Mouse (Mus musculus): ENCODE measurements around the gene Lrrc4. TPM values are rescaled to one million over a fixed set of nuclear protein-coding genes. Genes with fewer than 3 reads are reported as not detected.

Gene Lrrc4
- polyA plus RNA-seq, 1 experiment from 2014 or later, result 0.40 TPM

DNA sequence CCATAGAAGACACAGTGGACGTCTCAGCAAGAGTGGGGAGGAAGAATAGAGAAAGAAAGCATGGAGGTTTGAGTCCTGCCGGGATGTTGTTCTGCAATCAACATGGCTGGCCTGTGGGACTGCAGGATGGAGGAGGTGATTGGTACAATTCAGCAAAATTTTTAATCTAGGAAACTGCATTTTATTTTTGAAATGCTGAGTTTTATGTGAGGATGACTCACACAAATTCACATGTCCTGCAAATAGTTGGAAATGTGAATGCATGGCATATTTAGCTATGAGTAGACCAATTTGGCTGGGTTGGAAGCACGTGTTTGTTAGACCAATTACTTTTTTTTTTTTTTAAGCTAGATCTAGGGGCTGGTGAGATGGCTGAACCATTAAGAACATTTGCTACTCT, 134.3 kb downstream of the Lrrc4 start:
- H3K27me3 ChIP-seq (replicated peaks), result no peaks in the 10 kb centered on the region
- 0 out of 2 replicates have a peak, but pooled peaks cover 5% of the 10 kb centered on the region for H3K36me3 ChIP-seq
- no peak overlapping the region for H3K9ac ChIP-seq
- H3K27ac ChIP-seq (replicated peaks), result no peak overlapping the region
- no peak overlapping the region for H3K4me2 ChIP-seq
- no peak overlapping the region for H3K4me3 ChIP-seq
- WGBS, result 83% methylated on average over 3 of the region's 3 CpGs
- ATAC-seq (ENCODE audit: extremely low read depth, insufficient number of reproducible peaks, low FRiP score, low TSS enrichment), result no peak
- H3K4me1 ChIP-seq, result peaks cover 6% of the 10 kb centered on the region; the same call in 1 of the 2 replicates
- H3K9me3 ChIP-seq, result no peaks in the 10 kb centered on the region

DNA sequence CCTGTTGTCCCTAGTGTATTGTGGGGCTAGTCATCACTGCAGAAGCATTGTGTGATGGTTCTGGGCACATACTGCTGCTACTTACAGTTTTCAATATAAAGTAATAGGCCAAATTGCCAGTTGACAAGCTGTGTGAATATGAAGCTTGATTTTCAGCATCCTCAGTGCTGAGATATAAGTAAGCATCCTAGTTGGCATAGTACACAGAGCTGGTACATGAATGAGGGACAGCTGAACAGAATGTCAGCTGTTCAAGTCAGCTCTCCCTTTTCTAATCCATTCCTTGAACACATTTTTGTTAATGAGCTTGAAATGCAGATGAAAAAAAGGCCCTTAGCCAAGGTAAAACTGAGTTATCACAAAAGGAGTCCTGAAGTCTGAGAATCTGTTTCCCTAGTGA, 138.9 kb downstream of the Lrrc4 start:
- H3K4me3 ChIP-seq, result no peak overlapping the region
- H3K27me3 ChIP-seq (replicated peaks), result no peaks in the 10 kb centered on the region
- H3K4me1 ChIP-seq, result no peaks in the 10 kb centered on the region
- no peaks in the 10 kb centered on the region for H3K9me3 ChIP-seq
- no peak overlapping the region for H3K27ac ChIP-seq (replicated peaks)
- ATAC-seq (ENCODE audit: extremely low read depth, insufficient number of reproducible peaks, low FRiP score, low TSS enrichment), result no peak
- H3K36me3 ChIP-seq, result no peaks in the 10 kb centered on the region
- H3K4me2 ChIP-seq, result no peak overlapping the region
- no peak overlapping the region for H3K9ac ChIP-seq

DNA sequence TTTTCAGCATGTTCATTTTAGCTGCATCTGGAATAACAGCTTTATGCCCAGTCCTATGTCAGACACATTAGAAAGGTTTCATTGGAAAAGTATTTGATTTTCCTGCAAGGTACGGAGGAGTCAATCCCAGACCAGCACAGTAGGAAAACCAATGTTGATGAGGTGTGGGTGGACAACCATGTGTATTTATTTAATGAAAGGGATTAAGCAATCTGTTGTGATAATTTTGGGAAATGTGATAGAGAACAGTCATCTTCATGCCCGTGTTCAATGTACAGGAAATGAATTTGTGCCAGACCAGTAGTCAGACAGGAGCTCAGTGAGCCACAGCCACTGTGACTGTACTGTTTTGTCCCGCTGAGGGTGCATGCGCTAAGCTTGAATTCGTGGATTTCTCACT, 143.8 kb downstream of the Lrrc4 start:
- Histone ChIP-seq H3K4me2 (no peak overlapping the region), H3K4me3 (no peak overlapping the region), H3K36me3 (no peaks in the 10 kb centered on the region), H3K9ac (no peak overlapping the region), H3K27me3 (replicated peaks) (no peaks in the 10 kb centered on the region), H3K27ac (replicated peaks) (no peak overlapping the region), H3K9me3 (no peaks in the 10 kb centered on the region), H3K4me1 (peaks cover 20% of the 10 kb centered on the region)
- 80% methylated on average over 5 of the region's 5 CpGs for WGBS
- no peak for ATAC-seq (ENCODE audit: extremely low read depth, insufficient number of reproducible peaks, low FRiP score, low TSS enrichment)

DNA sequence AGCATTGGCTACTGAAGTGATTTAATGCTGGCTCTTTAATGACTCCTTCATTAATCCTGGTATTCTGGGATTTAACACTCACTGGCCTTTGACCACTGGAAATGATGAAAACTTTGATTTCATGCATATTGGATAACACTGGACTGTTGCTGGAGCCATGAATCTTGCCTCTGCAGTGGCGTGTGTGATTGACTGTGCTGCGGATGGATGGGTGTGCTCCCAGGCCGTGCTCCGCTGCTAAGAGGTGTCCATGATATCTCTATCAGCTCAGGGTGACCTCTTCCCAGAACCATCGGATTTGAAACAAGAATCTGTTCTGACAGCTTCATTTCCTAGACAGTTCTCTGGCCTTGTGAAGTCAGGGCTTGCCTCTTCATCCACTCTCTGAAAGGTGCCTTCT, 145.8 kb downstream of the Lrrc4 start:
- ATAC-seq (ENCODE audit: extremely low read depth, insufficient number of reproducible peaks, low FRiP score, low TSS enrichment), result no peak
- Histone ChIP-seq H3K4me2 (no peak overlapping the region), H3K9me3 (no peaks in the 10 kb centered on the region), H3K27me3 (replicated peaks) (no peaks in the 10 kb centered on the region), H3K27ac (replicated peaks) (no peak overlapping the region; the same call in 1 of the 2 replicates), H3K4me3 (no peak overlapping the region), H3K4me1 (peaks cover 40% of the 10 kb centered on the region), H3K9ac (no peak overlapping the region), H3K36me3 (no peaks in the 10 kb centered on the region)
- WGBS, result 41% methylated on average over 5 of the region's 5 CpGs

DNA sequence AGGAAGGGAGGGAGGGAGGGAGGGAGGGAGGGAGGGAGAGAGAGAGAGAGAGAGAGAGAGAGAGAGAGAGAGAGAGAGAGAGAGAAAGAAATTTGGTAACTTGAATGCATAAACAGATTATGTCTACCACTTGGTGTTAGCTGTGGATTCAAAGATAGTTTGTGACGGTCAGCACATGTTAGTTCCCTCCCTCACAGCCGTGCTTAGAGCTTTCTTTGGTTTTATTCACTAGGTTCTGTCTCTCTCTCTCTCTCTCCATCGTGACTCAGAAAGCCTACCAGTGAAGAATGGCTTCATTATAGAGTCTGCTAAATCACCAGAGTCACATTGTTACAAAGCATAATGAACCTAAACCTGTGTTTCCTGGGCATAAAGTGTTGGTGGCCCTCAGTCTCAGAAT, 146.5 kb downstream of the Lrrc4 start:
- H3K4me2 ChIP-seq, result no peak overlapping the region

DNA sequence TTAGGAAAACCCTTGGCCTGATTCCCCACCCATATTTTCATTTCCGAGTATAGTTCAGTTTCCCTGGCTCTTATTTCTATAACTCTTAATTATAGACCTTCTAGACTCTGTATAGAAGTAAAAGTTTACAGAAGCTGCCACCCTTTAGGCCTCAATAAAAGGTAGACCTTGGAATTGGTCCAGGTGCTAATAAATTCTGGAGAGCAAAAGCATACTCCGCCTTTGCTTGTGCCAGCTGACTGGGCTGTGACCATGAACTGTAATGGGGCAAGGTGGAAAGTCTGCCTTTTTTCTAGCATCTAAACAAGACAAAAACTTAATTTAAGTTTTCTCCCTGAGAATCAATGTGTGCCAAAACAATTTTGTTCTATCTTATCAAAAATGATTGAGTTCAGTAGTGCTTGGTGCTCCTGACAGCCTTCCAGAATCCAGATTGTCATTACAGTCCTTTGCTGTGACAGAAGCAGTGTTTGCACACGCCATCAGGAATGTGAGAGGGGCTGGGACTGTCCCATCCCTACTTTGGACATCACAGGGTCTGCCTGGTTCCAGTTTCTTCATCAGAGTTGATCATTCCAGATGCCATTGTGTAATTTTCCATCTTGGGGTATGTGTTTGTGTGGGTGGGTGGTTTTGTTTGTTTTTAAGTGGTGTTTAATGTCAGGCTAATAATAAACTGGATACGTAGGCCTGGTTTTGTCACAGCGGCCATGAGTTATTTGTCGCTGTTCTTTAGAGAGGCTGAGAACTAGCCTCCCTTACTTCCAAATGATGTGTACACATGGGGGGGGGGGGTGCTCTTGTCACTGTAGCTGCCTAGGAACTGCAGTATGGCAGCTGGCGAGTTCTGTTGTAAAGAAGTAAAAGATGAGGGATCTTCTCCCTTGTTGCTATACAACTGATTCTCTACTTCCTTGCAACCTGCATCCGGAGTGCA, 149.8 kb downstream of the Lrrc4 start:
- Histone ChIP-seq H3K9ac (no peak overlapping the region), H3K27me3 (replicated peaks) (no peaks in the 10 kb centered on the region), H3K27ac (replicated peaks) (no peak overlapping the region), H3K36me3 (no peaks in the 10 kb centered on the region), H3K9me3 (no peaks in the 10 kb centered on the region), H3K4me2 (no peak overlapping the region), H3K4me1 (peaks cover 56% of the 10 kb centered on the region), H3K4me3 (no peak overlapping the region)
- WGBS, result 70% methylated on average over 8 of the region's 8 CpGs
- no peak for ATAC-seq (ENCODE audit: extremely low read depth, insufficient number of reproducible peaks, low FRiP score, low TSS enrichment)

More for the DNA sequence above, 146.5 kb downstream of the Lrrc4 start:
- Histone ChIP-seq H3K9ac (no peak overlapping the region), H3K9me3 (no peaks in the 10 kb centered on the region), H3K27ac (replicated peaks) (no peak overlapping the region), H3K36me3 (no peaks in the 10 kb centered on the region), H3K27me3 (replicated peaks) (no peaks in the 10 kb centered on the region), H3K4me3 (no peak overlapping the region), H3K4me1 (peaks cover 46% of the 10 kb centered on the region)
- no peak for ATAC-seq (ENCODE audit: extremely low read depth, insufficient number of reproducible peaks, low FRiP score, low TSS enrichment)
- WGBS, result 69% methylated on average over 3 of the region's 3 CpGs

DNA sequence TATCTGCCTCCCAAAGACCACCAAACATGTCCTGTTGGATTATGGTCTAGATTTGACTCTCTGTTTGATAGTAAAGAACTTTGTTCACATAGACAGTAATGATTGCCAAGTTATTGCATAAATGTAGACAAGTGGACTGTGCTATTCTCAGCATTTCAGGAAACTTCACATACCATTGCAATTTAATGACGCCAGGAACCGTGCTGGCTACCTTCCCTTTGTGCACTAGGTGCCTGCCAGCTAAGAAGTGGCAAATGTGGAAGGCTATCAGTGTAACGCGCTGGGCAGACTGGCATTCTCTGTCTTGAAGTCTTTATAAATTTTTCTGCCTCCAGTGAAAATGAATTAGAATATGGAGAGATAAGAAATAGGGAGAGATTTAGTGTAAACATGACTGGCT, 151.0 kb downstream of the Lrrc4 start:
- 62% methylated on average over 4 of the region's 4 CpGs for WGBS
- Histone ChIP-seq H3K4me2 (no peak overlapping the region), H3K9me3 (no peaks in the 10 kb centered on the region), H3K27me3 (replicated peaks) (no peaks in the 10 kb centered on the region), H3K27ac (replicated peaks) (no peak overlapping the region), H3K4me3 (no peak overlapping the region), H3K9ac (no peak overlapping the region), H3K4me1 (peaks cover 43% of the 10 kb centered on the region), H3K36me3 (no peaks in the 10 kb centered on the region)
- no peak for ATAC-seq (ENCODE audit: extremely low read depth, insufficient number of reproducible peaks, low FRiP score, low TSS enrichment)

DNA sequence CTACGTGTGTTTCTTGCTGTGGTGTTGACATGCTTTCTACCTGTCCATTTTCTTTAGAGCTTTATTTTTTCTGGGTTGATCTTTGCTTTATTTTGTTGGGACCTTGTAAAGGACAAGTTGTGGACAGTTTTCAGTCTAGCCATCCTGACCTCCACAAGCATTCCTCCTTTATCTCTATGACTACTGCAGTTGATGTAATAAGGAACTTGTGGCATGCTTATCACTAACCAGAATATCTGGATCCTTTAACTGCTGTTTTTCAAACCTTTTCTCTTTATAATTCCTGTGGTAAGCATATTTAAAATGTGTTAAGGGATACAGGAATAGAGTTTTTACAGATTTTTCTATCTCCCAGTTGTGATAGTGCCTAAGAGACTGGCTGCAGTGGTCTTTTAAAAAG, 152.7 kb downstream of the Lrrc4 start:
- H3K27me3 ChIP-seq (replicated peaks), result no peaks in the 10 kb centered on the region
- no peaks in the 10 kb centered on the region for H3K9me3 ChIP-seq
- WGBS, result 26% methylated on average over 1 of the region's 1 CpGs
- no peak overlapping the region for H3K4me2 ChIP-seq
- peaks cover 43% of the 10 kb centered on the region for H3K4me1 ChIP-seq
- H3K27ac ChIP-seq (replicated peaks), result no peak overlapping the region
- H3K4me3 ChIP-seq, result no peak overlapping the region
- ATAC-seq (ENCODE audit: extremely low read depth, insufficient number of reproducible peaks, low FRiP score, low TSS enrichment), result no peak
- no peak overlapping the region for H3K9ac ChIP-seq
- H3K36me3 ChIP-seq, result no peaks in the 10 kb centered on the region

DNA sequence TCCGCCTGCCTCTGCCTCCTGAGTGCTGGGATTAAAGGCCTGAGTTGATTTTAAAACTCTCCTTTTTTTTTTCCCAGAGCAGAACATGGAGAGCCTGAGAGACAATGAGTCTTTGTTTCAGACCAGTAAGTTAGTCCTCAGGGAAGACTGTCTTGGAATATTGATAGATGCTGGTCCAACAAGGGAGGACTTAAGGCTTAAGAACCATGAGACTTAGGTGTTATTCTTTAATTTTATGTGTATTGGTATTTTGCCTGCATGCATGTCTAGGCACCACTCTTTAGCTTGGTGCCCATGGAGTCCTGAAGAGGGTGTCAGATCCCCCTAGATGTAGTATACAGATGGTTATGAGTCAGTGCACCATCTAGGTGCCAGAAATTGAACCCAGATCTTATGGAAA, 156.9 kb downstream of the Lrrc4 start:
- no peak overlapping the region for H3K4me3 ChIP-seq
- peaks cover 9% of the 10 kb centered on the region for H3K4me1 ChIP-seq
- no peaks in the 10 kb centered on the region for H3K9me3 ChIP-seq
- no peak overlapping the region for H3K27ac ChIP-seq (replicated peaks)
- no peak overlapping the region for H3K4me2 ChIP-seq
- H3K9ac ChIP-seq, result no peak overlapping the region
- H3K27me3 ChIP-seq (replicated peaks), result no peaks in the 10 kb centered on the region
- ATAC-seq (ENCODE audit: extremely low read depth, insufficient number of reproducible peaks, low FRiP score, low TSS enrichment), result no peak
- WGBS, result 77% methylated on average over 1 of the region's 1 CpGs
- H3K36me3 ChIP-seq, result peaks cover 4% of the 10 kb centered on the region; the same call in 1 of the 2 replicates

DNA sequence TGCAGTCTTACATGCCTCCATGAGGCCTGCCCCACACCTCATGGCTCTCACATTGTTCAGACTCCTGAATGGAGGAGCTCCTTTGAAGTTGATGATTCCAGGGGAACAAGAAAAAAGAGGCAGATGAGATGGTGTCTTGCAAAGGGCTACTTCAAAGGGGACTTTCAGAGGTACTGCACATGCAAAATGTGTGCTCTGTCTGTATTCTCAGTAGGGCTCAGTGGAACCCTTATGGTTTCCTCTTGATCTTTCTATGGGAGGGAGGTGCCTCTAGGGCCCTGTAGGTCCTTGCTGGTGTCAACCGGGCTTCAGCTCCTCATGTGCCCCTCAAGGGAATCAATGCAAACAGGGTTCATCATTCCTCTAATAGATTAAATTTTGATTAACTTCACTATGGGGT, 159.2 kb downstream of the Lrrc4 start:
- Histone ChIP-seq H3K4me2 (no peak overlapping the region), H3K27ac (replicated peaks) (no peak overlapping the region), H3K9me3 (no peaks in the 10 kb centered on the region), H3K36me3 (peaks cover 16% of the 10 kb centered on the region), H3K9ac (no peak overlapping the region), H3K4me1 (no peaks in the 10 kb centered on the region), H3K27me3 (replicated peaks) (no peaks in the 10 kb centered on the region), H3K4me3 (no peak overlapping the region)
- no peak for ATAC-seq (ENCODE audit: extremely low read depth, insufficient number of reproducible peaks, low FRiP score, low TSS enrichment)
- 87% methylated on average over 1 of the region's 1 CpGs for WGBS

DNA sequence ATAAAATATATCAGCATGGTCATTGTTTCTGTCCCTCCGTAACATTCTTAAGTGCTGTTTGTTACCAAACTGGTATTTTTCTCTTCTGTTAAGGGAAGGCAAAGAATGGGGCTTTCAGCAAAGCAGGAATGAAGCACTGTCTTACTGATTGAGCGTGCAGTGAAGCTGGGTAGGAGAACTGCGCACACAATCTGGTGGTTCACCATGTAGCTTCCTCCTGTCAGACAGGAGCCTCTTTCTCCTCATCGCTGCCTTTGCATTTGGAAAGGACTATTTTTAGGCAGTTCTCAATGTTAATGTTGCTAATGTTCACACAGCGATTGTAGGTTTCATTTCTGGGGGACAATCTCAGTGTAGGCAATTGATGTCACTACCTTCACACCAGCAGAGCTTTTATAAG, 162.3 kb downstream of the Lrrc4 start:
- no peak for ATAC-seq (ENCODE audit: extremely low read depth, insufficient number of reproducible peaks, low FRiP score, low TSS enrichment)
- Histone ChIP-seq H3K4me3 (no peak overlapping the region), H3K27ac (replicated peaks) (no peak overlapping the region), H3K27me3 (replicated peaks) (no peaks in the 10 kb centered on the region), H3K4me2 (no peak overlapping the region), H3K4me1 (no peaks in the 10 kb centered on the region), H3K9me3 (no peaks in the 10 kb centered on the region), H3K9ac (no peak overlapping the region), H3K36me3 (peaks cover 16% of the 10 kb centered on the region)
- 91% methylated on average over 5 of the region's 5 CpGs for WGBS

DNA sequence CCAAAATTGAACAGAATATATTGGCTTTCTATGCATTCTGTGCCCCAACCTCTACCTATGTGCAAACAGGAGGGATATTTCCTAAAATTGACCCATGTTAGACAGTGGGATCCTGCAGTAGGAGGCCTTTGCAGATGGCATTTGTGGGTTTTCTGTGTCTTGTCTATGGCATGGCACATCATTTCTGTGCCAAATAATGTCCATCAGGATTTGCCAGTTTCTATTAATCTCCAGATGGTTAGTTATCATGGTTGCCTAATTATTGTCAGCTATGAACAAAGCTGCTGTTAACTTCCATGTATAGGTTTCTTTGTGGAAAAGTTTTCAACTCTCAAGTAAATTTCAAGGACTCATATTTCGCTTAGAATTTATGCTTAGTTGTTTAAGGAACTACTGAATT, 164.0 kb downstream of the Lrrc4 start:
- Histone ChIP-seq H3K36me3 (peaks cover 16% of the 10 kb centered on the region), H3K9me3 (no peaks in the 10 kb centered on the region), H3K4me1 (no peaks in the 10 kb centered on the region), H3K4me2 (no peak overlapping the region), H3K27ac (replicated peaks) (no peak overlapping the region), H3K27me3 (replicated peaks) (no peaks in the 10 kb centered on the region), H3K9ac (no peak overlapping the region), H3K4me3 (no peak overlapping the region)
- 88% methylated on average over 1 of the region's 1 CpGs for WGBS
- ATAC-seq (ENCODE audit: extremely low read depth, insufficient number of reproducible peaks, low FRiP score, low TSS enrichment), result no peak
